Mouse (Mus musculus) kidney, adult 18-20 months (tissue): ENCODE measurements around the gene Stab1.

Source experiments
- DNase-seq: peaks from one replicate; pipeline ENCODE4 v3.0.0; 2021

Stab1 gene

DNA sequence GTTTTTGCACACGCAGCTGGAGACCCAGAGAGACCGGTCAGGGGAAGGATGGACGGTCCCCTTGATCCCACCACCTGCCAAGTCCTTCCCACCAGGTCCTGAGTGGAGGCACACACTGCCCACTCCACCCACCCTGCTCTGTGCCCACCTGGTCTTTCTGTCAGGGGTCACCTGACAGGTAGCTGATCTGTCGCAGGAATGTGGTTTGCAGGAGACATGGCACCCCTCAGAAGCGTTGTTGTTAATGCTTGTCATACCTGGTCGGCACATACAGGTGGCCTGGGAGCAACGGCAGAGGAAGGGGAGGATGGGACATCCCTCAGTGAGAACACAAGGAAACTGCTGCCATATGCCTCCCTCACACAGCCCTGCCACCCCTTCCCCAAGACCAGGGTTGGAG is 7.2 kb downstream of the Stab1 start:
- DNase-seq = no peak

DNA sequence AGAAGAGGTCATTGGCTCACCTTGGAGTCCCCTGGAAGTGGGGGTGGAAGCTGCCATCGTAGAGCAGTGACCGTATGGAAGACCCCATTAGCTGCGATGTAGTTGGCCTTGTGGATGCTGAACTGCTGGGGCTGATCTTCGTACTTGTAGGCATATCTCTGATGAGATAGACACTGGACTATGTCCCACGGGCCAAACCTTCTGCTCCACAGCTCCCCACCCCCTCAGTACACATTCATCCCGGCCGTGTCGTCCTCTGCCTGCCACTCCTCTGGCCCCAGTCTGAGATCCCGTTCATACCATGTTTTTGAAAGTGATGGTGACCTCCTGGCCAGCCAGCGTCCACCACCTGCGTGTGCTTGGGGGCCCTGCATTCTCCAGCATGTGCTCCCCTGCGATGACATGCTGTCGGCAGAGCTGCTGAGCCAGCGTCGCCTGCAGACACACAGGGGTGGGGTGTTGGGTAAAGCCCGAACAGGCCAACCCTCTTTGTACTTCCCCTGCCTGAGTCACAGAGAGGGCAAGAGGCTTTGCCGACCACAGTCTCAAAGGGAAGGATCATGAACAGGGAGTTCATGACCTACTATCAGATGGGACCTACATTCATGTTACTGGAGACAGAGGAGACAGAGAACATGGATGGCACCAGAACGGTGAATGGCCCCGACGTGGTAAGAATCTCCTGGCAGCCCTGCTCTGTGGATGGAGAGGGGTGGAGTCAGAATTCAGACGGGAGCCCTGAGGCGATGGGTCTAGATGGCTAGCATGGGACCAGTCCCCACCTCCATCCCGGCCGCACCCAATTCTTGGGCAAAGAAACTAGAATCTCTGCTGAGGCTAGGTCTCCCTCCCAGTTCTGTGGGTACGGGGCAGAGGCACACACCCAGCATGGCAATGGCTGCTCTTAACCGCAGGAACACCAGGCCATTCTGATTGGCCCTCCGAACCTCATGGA is 8.0 kb downstream of the Stab1 start:
- no peak for DNase-seq

DNA sequence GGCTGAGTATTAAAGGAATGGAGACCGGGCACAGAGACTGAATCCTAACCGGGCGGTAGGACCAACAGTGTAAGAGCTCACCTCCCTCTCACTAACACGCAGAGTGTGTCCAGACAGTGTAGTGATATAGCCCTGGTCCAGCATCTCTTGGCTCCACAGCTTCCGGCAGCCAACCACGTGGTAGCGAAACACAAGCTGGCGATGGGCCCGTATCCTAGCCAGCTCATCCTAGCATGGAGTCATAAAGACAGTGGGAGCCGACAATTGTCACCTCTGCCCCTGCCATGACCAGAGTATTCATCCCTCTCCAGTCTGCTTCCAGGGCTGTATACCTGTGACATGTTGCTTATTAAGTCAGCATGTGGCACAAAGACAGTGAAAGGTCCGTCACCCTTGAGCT is 22.7 kb downstream of the Stab1 start:
- no peak for DNase-seq

DNA sequence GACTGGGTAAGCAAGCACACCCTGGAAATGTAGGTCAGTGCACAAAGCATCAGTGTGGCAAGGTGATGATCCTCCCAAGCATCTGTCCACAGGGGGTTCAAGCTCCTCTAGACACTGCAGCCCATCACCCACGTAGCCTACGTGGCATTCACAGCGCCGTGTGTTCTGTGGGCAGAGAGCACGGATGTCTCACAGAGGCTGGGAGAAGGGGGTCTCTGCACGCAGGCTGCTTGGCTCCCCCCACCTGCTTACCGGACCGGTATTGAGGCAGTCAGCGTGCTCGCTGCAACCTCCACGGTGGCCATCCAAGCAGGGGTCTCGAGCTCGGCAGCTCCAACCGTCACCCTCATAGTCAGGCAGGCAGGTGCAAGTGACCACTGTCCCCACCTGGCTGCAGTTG is 27.4 kb downstream of the Stab1 start:
- no peak for DNase-seq

DNA sequence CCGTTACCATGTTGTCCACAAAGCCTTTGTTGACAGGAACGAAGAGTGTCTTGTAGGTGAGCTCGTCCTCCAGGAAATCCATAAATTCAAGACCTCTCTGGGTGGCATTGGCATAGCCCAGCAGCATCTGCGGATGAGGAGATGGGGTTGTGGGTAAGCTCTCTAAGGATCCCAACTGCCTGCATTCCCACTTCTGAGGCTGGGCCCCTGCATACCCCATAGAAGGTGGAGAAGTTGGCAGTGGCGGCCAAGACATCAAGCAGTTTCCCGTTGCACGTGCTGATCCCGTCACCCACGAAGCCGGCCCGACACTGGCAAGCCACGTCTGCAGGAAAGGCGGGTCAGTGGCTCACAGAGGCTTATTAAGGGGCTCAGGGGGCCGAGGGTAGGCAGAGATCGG is 28.3 kb downstream of the Stab1 start:
- no peak for DNase-seq

DNA sequence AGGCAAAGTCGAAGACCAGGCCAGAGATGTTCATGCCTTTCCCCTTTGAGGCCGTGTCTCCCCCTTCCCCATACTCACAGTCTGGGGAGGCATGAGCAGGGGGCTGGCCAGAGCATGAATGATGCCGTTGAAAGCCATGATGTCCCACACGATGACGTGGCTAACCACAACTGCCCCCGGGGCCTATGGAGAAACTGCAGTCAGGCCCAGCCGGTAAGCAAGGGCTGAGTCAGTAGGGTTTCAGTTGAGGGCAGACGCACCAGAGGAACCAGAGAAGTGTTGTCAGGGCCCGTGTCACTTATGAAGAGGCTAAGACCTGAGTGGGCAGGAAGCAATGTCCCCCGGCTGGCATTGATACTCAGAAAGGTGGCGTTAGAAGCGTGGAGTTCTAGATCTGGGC is 28.8 kb downstream of the Stab1 start:
- DNase-seq = no peak

DNA sequence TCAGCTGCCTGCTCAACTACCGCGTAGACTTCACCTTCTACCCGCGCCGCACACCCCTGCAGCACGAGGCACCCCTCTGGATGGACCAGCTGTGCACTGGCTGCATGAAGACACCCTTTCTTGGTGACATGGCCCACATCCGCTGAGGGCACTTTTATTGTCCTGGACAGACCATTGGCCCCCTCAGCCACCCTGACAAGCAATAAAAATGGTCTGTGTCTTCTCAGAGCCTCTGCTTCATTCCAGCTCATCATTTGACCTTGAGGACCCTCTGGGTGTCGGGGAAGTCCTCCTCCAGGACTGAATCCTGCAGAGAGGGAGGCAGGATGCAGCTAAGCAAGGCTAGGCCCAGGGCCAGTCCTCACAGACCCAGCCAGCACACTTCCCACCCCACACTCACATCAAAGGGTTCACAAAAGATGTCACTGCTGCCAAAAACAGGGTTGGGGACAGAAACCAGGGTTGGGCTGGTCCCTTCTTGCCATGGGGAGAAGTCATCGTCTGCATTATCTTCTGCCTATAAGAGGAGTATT is 29.5 kb downstream of the Stab1 start:
- DNase-seq = no peak

DNA sequence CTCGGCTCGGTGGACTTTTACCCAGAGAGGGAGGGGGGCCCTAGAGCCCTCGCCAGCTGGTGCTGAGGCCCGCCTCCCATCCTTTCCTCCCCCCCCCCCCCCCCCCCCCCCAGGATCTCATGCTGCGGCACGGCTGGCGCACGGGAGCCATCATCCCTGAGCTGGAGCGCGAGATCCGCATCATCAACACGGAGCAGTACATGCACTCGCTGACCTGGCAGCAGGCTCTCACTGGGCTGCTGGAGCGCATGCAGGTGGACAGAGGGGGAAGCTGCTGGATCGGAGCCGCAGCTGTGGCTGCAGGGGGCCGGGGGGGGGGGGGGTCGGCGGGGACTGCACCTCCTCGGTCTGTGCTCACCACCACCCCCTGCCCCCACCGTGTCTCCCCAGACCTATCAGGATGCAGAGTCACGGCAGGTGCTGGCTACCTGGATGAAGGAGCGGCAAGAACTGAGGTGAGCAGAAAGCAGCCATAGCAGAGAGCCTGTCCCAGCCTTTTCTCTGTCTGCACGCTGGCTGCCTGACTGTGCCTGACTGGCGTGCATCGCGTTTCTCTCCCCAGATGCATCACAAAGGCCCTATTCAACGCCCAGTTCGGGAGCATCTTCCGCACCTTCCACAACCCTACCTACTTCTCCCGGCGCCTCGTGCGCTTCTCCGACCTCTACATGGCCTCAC is 30.1 kb downstream of the Stab1 start:
- DNase-seq = no peak

DNA sequence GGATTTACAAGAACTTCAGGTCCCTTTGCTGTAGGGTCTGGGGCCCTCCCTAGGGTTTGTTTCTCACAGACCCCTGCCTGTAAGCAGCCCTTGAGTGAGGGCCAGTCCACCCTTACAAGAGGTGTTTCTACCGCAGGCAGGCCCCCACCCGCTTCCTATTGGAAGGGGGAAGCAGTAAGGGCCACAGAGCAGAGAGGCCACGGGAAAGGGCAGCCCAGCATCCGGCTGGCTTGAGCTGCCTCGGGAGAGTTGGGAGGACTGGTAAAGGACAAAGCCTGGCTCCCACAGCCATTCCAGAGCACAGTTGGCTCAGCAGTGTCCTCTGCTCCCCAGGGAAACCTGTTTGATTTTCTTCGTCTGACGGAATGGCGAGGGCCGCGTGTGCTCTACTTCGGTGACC is 30.6 kb downstream of the Stab1 start:
- DNase-seq = peak; percentile 44

DNA sequence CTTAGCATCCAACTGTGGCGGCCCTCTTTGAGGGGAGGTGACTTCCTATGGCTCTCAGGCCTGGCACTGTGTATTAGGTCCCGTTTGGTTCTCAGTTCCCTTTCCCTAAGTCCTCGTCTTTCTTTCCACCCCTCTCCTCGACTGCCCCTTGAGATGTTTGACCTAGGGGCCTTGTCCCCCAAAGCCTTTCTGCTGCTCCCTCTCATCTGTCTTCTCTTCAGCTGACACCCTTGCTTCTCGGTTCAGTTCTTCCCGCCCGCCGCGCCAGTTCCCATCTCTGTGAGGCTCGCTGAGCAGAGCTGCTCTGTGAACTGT is 31.2 kb downstream of the Stab1 start:
- no peak for DNase-seq

DNA sequence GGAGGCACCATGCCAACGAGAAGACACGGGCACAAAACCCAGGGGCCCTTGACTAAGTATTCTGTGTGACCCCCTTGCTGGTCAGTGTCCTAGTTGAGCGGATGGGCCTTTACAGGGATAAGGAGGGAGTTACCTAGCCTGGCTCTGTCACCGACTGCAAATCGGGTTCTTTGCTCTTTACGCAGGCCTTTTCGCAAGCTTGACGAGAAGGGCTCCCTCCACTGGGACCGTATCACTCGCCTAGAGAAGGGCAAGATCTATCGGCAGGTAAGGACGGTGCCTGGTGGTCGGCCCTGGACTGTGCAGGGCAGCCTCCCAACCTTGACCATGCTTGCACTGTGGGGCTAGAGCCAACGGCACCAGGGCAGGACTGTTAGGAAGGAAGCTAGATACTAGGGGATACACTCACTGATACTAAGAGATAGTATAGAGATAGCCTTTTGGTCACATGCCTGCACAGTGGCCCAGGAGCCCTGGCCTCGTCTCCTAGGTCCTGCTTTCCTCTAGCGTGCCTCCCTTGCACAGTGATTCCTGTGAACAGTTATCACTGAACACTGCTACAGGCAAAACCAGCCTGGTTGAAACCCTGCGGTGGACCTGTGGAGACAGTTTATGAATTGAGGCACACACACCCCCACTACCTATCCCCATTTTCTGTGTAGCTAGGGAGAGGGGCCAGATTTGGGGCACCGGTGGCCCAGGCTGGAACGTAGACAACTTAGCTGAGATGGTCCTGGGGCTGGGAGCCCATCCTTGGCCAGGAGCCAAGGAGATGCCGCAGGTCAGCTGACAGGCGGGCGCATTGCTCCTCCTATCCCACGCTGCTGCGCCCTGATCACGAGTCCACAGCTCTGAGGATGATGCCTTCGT is 31.8 kb downstream of the Stab1 start:
- no peak for DNase-seq

DNA sequence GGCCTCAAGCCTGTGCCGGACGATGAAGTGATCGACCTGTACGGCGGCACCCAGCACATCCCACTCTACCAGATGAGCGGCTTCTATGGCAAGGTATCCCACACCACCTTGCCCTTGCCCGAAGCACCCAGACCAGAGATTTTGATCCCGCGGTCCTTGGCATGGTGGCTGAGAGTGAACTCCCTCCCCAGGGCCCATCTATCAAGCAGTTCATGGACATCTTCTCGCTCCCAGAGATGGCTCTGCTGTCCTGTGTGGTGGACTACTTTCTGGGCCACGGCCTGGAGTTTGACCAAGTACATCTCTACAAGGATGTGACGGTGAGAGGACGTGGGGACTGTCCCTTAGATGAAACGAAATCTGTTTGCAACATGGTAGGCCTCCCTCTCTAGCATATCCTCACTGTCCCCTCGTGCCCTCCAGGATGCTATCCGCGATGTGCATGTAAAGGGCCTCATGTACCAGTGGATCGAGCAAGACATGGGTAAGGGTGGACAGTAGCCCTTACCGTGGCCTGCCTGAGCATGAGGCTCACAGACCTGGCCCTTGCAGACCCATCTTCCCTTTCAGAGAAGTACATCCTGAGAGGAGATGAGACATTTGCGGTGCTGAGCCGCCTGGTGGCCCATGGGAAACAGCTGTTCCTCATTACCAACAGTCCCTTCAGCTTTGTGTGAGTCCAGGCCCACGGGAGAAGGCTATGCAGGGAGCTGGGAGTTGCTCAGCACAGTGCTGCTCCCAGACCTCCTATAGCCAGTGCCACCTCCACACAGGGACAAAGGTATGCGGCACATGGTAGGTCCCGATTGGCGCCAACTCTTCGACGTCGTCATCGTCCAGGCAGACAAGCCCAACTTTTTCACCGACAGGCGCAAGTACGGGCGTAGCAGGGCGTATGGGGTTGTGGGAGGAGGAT is 32.7 kb downstream of the Stab1 start:
- DNase-seq = no peak

DNA sequence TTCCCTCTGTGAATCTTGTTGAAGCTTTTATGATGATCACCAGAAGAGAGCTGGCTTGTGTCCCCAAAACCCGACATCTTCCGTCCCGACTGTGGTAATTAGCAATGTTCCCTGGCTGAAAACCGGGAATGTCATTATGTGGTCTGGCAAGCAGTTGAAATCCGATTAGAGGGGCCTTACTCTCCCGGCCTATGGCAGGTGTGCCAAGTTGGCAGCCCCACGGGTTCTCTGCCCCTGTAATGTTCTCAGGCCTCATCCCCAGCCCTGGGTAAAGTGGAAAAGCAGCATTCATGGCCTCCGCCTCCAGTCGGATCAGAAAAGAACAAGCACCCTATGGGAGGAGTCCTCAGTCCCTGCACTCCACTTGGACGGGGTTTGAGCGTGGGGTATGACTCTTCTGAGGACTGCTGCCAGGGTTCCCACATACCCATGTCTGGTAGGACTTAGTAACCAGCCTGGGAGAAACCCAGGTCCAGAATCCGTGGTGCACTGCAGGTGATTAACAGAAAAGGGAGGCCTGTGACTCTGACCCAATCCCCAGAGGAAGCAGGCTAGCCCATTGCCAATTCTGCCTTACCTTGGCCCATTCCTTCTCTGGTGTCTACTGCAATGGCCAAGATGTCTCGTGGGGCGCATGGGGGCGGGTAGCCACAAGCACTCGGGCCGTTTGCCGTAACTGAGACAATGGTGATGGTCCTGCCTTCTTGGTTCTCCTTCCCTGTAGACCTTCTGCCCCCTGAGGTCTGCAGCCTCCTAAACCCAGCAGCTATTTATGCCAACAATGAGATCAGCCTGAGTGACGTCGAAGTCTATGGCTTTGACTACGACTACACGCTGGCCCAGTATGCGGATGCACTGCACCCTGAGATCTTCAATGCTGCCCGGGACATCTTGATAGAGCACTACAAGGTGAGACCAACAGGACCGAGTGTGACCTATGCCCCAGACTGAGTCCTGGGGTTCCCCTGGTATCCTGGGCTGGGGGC is 34.1 kb downstream of the Stab1 start:
- no peak for DNase-seq

DNA sequence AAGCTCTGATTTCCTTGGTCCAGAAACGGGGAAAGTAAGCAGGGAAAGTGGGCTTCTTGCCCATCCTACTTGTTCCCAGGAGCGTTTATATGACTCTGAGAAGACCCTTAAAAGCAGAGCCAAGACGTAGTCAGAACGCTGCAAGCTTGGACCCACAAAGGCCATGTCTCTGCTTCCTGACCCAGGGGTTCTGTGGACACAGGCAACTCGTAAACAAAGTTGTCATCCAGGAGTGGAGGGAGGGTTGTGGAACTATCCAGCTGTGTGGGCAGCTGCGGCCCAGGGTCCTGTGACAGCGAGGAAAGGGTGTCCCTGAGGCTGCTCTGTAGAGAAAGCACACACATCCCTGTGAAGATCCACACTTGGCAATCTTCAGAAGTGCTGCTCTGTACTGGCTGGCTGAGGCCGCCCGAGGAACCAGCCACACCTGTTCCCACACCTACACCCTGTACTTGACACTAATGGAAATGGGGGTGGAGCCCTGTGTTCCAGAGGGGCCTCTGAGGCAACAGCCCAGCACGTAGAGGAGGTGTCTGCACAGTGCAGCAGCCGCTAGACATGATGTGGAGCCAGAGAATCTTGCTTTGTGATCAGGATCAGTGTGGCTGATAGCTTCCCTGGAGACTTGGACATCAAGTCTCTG is 35.3 kb downstream of the Stab1 start:
- no peak for DNase-seq

DNA sequence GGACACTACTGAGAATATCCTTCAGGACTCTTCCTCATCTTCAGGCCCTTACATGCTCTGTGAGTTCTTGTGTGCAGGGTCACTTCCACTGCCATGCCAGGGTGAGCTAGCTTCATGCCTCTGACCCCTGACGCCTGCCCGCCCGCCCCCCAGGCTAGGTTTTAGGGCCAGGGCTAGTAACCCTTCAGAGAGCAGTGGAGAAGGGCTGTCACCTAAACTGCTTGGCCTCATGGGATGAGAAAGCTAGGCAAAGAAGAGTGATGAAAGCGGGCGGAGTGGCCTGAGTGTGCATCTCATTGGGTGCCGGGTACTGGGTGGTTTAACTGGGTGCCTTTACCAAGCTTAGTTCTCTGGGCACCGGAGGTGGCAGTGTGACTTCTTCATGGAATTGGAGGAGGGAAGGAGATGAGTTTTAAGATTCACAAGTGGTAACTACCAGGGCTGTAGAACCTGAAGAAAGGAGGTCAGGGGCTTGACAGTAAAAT is 35.9 kb downstream of the Stab1 start:
- DNase-seq = no peak

DNA sequence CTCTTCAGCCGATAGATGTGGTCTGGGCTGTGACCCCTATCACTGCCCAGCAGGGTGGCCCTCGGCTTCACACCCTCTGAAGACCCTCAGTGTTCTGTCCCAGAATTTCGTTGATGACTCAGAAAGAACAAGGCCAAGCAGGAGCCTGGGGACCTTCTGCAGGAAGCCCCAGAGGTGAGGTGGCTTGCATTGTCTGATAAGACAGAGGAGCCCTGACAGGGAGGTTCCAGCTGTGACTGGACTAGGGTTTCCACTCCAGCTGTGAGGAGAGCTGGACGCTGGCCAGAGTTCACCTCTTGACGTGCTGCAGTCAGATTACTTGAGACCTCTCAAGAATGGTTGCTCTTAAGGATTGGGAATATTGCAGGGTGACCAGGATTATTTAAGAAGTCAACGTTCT is 36.4 kb downstream of the Stab1 start:
- DNase-seq = no peak

DNA sequence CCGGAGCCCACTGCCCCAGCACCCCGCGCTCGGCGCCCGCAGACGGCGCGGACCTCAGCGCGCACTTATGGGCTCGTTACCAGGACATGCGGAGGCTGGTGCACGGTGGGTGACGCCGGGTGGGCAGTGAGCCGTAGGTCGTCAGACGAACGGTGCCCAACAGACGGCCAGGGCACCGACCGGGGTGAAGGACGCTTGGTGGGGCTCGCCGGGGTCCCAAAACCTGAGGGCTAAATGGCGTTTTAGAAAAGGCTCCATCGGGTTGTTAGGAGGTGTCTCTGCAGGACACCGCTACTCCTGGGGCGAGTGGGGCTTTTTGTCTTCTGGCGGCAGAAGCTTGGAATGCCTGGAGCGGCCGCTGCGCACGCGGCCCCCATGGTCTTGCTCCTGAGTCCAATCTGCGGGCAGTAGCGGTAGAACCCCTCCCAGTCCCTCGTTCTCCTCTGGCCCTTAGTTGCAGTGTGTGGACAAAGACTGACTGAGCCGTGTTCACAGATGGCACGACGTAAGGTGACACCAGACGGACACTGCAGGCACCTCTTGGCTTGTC is 37.1 kb downstream of the Stab1 start:
- peak; percentile 23 for DNase-seq

DNA sequence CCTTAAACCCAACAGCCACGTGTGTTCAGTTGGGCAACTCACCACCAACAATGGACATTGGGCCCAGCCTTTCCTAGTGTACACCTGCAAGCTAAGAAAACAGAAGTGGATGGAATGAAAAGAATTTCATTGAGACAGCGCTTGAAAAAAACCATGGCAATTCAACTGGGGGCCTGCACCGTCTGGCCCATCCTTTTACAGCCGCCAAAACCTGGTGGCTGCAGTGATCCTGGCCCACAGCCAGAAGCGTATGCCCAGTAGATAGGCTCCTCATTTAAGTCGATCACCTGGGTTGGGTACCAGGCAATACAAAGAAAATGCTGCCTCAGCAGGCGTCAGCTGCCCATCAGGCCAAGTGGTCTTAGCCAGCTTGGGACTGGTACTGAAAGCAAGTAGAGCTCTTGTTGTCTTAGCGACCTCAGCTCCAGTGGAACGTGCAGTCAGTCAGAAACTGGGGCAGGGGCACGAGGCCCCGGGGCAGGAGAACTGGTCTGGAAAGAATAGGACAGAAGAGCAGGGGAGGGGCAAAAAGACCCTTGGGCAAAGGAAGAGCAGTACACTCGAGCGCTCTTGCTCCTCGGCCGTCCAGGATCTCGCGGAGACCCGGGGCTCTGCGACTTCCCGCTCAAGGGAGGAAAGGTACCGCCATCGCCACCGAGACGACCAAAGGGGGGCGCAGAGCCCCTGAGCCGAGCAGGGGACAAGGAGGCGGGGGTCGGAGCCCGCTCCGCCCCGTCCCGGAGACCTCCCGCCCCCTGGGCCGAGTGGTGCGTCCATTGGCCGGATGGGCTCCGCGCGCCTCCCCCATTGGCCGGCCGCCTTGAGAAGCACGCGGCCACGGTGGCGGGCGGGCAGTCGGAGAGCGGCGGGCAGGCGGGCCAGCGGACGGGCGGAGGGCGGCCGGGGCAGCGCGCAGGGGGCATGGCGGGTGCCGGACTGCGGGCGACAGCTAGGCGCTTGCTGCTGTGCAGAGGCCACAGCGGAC is 37.9 kb downstream of the Stab1 start, which contains the start of gene Nt5dc2:
Gene Nt5dc2 (plus strand): TSS at position 818 of the 985 bp plus-strand sequence.
- DNase-seq = peak; percentile 89
